Mouse (Mus musculus): ENCODE measurements around the gene Lipk. TPM values are rescaled to one million over a fixed set of nuclear protein-coding genes. Genes with fewer than 3 reads are reported as not detected.

Gene Lipk
- polyA plus RNA-seq, 1 experiment, result not detected

DNA sequence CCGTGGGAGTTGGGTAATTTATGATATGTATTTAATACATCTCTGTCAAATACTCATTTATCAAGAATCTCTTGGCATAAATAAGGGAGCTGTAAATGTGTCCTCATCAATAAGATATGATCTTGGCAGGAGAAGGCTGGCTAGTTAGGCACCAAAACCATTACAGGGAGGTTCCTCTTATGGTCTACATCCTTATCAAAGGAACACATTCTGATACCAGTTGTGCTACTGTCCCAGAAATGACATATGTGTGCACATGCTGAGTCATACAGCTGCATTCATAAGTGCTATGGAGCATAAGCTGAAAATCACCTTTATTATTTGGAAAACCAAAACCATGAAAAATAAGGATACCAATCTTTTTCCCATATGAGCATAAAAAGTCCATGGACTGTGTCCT, 55.5 kb downstream of the Lipk start:
- Histone ChIP-seq H3K4me1 (ENCODE audit: control insufficient read depth, insufficient read depth, low read length) (peaks cover 14% of the 10 kb centered on the region), H3K4me3 (ENCODE audit: insufficient read depth, low read length) (no peak overlapping the region), H3K27ac (ENCODE audit: insufficient read depth, low read depth, low read length) (no peak overlapping the region)
- TF ChIP-seq CTCF (IDR thresholded peaks at IDR 0.05; ENCODE audit: low read depth, low read length), result no peak
- TF ChIP-seq POLR2A (IDR thresholded peaks at IDR 0.05; ENCODE audit: borderline replicate concordance, low read depth, low read length), result no peak

GRCm38 (mm10) chr19:34064059-34064458, 56.0 kb downstream of the Lipk start:
- TF ChIP-seq POLR2A (IDR thresholded peaks at IDR 0.05; ENCODE audit: borderline replicate concordance, low read depth, low read length) (no peak), CTCF (IDR thresholded peaks at IDR 0.05; ENCODE audit: low read depth, low read length) (no peak)
- Histone ChIP-seq H3K4me3 (ENCODE audit: insufficient read depth, low read length) (no peak overlapping the region), H3K4me1 (ENCODE audit: control insufficient read depth, insufficient read depth, low read length) (peaks cover 14% of the 10 kb centered on the region), H3K27ac (ENCODE audit: insufficient read depth, low read depth, low read length) (no peak overlapping the region)

DNA sequence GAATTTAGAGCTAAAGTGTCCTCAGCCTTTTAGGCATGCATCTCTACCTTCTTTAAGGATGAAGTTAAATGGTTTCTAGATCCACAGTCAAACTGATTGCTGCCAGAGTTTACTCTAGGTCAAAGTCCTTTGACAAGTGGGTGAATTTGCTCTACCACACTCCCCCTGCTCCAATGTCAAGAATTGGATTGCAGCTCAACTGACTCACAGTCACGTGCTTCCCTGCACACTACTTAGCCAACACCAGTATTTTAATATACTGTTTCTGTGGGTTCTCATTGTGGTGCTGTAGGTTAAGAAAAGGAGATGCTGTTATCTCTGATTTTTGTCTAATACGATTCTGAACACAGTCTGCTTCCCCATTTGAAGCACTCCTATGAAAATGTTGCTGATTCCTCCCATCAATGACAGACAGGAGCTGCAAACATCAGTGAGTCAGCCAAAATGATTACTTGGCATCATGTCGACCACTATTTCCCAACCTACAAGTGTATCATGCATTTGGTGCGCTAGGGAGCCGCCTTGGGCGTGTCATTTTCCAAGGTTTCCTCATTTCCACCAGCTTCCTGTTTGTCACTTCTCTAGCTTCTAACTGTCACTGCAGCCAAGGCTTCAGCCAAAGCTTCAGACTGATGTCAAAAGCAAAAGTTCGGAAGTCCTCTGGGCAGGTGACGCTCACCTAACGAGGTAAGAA, 58.8 kb downstream of the Lipk start, which contains the start of gene Lipn:
Gene Lipn (plus strand): TSS at position 580 of the 694 bp plus-strand sequence.
- Histone ChIP-seq H3K4me1 (ENCODE audit: control insufficient read depth, insufficient read depth, low read length) (peaks cover 25% of the 10 kb centered on the region), H3K4me3 (ENCODE audit: insufficient read depth, low read length) (no peak within 1 kb of the TSS), H3K27ac (ENCODE audit: insufficient read depth, low read depth, low read length) (peak within 1 kb of the TSS; percentile 17)
- TF ChIP-seq CTCF (IDR thresholded peaks at IDR 0.05; ENCODE audit: low read depth, low read length), result no peak
- no peak for TF ChIP-seq POLR2A (IDR thresholded peaks at IDR 0.05; ENCODE audit: borderline replicate concordance, low read depth, low read length)

DNA sequence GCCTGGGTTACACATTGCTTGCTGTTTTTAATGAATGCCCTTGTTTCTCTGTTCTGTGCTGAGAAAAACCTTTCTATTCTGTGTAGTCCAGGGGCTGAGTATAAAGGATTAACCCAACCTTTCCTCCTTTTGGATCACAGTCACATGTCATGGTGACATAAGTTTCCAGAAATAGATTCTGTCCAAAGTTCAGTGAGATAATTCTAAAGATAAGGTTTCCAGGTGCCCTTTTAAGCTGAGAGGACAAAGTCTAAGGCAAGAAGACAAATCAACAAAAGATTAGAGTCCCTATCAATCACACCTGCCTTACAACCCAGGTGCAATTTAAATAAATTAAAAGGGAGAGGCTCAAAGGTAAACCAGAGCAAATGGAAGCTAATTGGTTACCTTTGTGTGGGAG, 66.1 kb downstream of the Lipk start:
- Histone ChIP-seq H3K27ac (ENCODE audit: insufficient read depth, low read depth, low read length) (no peak overlapping the region), H3K4me3 (ENCODE audit: insufficient read depth, low read length) (no peak overlapping the region), H3K4me1 (ENCODE audit: control insufficient read depth, insufficient read depth, low read length) (peaks cover 13% of the 10 kb centered on the region)
- TF ChIP-seq POLR2A (IDR thresholded peaks at IDR 0.05; ENCODE audit: borderline replicate concordance, low read depth, low read length) (no peak), CTCF (IDR thresholded peaks at IDR 0.05; ENCODE audit: low read depth, low read length) (no peak)

- H3K27ac ChIP-seq (ENCODE audit: insufficient read depth, low read depth, low read length), result no peak overlapping the region
- H3K4me1 ChIP-seq (ENCODE audit: control insufficient read depth, insufficient read depth, low read length), result peaks cover 12% of the 10 kb centered on the region
- TF ChIP-seq POLR2A (IDR thresholded peaks at IDR 0.05; ENCODE audit: borderline replicate concordance, low read depth, low read length) (no peak), CTCF (IDR thresholded peaks at IDR 0.05; ENCODE audit: low read depth, low read length) (no peak)
- H3K4me3 ChIP-seq (ENCODE audit: insufficient read depth, low read length), result no peak overlapping the region
Measured at GRCm38 (mm10) chr19:34078130-34078529, 70.0 kb downstream of the Lipk start.

DNA sequence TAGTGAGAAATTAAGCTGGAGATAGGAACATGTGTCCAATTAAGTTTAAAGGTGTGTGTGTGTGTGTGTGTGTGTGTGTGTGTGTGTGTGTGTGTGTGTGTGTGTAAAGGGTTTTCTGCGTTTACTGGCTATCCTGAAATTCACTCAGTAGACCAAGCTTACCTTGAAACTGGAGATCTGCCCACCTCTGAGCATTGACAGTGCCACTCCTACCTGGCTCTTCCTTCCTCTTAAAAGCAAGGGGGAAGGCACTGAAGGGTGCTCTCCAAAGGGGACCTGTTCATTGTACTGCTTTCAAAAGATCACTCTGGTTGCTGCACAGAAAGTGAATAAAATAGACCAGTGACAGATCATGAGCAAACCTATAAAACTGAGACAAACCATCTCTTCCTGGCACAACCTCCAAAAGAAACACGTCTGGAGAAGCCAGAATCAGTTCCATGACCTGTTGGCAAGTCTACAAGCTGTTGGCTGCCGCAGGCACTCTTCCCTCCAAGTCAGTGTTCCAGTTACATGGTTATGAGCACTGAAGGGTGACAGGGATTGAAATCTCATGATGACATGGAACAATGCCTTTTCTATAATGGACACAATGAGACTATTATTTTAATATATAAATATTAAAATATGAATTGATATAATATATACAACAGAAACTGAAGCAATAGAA, 81.1 kb downstream of the Lipk start:
- H3K27ac ChIP-seq (ENCODE audit: insufficient read depth, low read depth, low read length), result no peak overlapping the region
- no peak for TF ChIP-seq POLR2A (IDR thresholded peaks at IDR 0.05; ENCODE audit: borderline replicate concordance, low read depth, low read length)
- H3K4me3 ChIP-seq (ENCODE audit: insufficient read depth, low read length), result no peak overlapping the region
- H3K4me1 ChIP-seq (ENCODE audit: control insufficient read depth, insufficient read depth, low read length), result peaks cover 5% of the 10 kb centered on the region

DNA sequence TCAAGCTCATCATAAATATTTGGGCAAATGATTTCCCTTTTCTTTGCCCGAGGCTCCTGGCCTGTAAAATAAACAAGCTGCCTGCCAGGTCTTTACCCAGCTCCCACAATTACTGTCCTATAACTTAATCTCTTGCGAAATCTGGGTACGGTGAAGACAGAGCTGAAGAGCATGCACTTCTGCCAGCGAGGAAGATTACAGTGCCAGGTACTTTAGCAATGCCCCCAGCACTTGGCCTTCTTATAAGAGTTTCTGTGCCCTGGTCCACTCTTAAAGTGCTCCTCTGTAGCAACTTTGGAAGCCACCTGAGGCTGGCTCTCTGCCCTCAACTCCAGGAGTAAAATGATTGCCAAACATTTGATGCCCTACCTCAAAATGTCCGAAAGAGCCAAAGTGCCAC, 87.3 kb downstream of the Lipk start:
- H3K4me3 ChIP-seq (ENCODE audit: insufficient read depth, low read length), result no peak overlapping the region
- TF ChIP-seq CTCF (IDR thresholded peaks at IDR 0.05; ENCODE audit: low read depth, low read length) (no peak), POLR2A (IDR thresholded peaks at IDR 0.05; ENCODE audit: borderline replicate concordance, low read depth, low read length) (no peak)
- H3K27ac ChIP-seq (ENCODE audit: insufficient read depth, low read depth, low read length), result no peak overlapping the region
- peaks cover 5% of the 10 kb centered on the region for H3K4me1 ChIP-seq (ENCODE audit: control insufficient read depth, insufficient read depth, low read length)

DNA sequence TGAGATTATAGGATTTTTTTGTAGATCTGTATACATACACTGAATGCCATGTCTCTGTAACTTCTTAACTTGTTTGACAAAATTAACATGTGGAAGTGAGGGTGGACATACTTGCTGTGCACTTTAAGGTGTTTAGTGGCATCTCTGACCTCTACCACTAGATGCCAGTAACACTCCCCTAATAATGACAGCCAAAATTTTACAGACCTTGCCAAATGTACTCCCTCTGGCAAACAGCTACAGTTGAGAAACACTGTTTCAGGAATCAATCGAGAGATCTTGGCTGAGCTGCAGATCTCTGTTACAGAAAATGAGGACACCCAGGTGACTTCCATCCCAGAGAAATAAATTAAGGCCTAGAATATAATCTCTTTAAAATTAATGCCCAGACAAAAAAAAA, 88.1 kb downstream of the Lipk start:
- Histone ChIP-seq H3K27ac (ENCODE audit: insufficient read depth, low read depth, low read length) (no peak overlapping the region), H3K4me3 (ENCODE audit: insufficient read depth, low read length) (no peak overlapping the region), H3K4me1 (ENCODE audit: control insufficient read depth, insufficient read depth, low read length) (peaks cover 5% of the 10 kb centered on the region)
- no peak for TF ChIP-seq POLR2A (IDR thresholded peaks at IDR 0.05; ENCODE audit: borderline replicate concordance, low read depth, low read length)
- TF ChIP-seq CTCF (IDR thresholded peaks at IDR 0.05; ENCODE audit: low read depth, low read length), result no peak

Other genes starting within 250 kb of the Lipk start
- gene Lipo3, start 246.3 kb upstream of the Lipk start, polyA plus RNA-seq (2012; ENCODE audit: insufficient read depth, insufficient read length, missing spikeins), result 21.0 and 23.9 TPM in 2 replicates
- 0.37 TPM in 1 of 2 replicates, not detected in the other for gene Lipo1, start 220.8 kb upstream of the Lipk start, polyA plus RNA-seq (2012; ENCODE audit: insufficient read depth, insufficient read length, missing spikeins)
- gene Lipf, start 47.1 kb upstream of the Lipk start, polyA plus RNA-seq (2012; ENCODE audit: insufficient read depth, insufficient read length, missing spikeins), result not detected in 2 replicates
- gene Lipn, start 59.1 kb downstream of the Lipk start, polyA plus RNA-seq (2012; ENCODE audit: insufficient read depth, insufficient read length, missing spikeins), result 2.2 and 3.3 TPM in 2 replicates
- gene Lipm, start 92.6 kb downstream of the Lipk start, polyA plus RNA-seq (2012; ENCODE audit: insufficient read depth, insufficient read length, missing spikeins), result not detected in 2 replicates
- not detected in 2 replicates for gene Ankrd22, start 157.8 kb downstream of the Lipk start, polyA plus RNA-seq (2012; ENCODE audit: insufficient read depth, insufficient read length, missing spikeins)
- gene Stambpl1, start 183.9 kb downstream of the Lipk start, polyA plus RNA-seq (2012; ENCODE audit: insufficient read depth, insufficient read length, missing spikeins), result 28.3 and 30.3 TPM in 2 replicates
- gene Acta2, start 247.3 kb downstream of the Lipk start, polyA plus RNA-seq (2012; ENCODE audit: insufficient read depth, insufficient read length, missing spikeins), result 22.4 and 25.9 TPM in 2 replicates